Mouse (Mus musculus): ENCODE measurements around the gene Gab1. TPM values are rescaled to one million over a fixed set of nuclear protein-coding genes. Genes with fewer than 3 reads are reported as not detected.

Gene Gab1
- total RNA-seq (2021), result 10 to 100 TPM; 34.6 TPM
- long read RNA-seq, experiment 1, full-length matches to known transcripts, result 3 of 5 reads
- long read RNA-seq, experiment 1, partial matches to known transcripts, result 2 of 5 reads
- long read RNA-seq, experiment 1, other reads (novel, unspliced or antisense), result 0 of 5 reads
- long read RNA-seq, experiment 2, full-length matches to known transcripts, result 1 of 17 reads
- long read RNA-seq, experiment 2, partial matches to known transcripts, result 11 of 17 reads
- long read RNA-seq, experiment 2, other reads (novel, unspliced or antisense), result 5 of 17 reads

GRCm38 (mm10) chr8:80880196-80881106, at the start of gene Gab1:
Gab1 (minus strand) TSS chr8:80880519.
- DNase-seq (ENCODE audit: low spot score in 2 of 2), result peak; percentile 74 to 84

DNA sequence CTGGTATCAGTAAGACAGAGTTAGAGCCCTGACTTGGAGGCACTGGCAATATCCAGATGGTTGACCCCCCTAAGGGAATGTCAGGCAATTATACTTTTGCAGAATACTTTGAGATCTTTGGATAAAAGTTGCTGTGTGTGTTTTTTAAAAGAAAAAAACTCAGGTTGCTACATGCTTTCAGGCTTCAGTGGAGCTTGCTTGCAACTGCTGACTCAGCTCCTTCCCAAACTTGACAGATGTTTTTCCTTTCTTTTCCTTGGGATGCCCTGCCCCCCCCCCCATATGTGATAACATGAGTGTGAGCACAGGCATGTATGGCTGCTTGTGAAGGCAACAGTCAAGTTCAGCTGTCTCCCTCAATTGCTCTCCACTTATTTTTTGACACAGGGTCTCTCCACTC, 48.5 kb upstream of the Gab1 start:
- no peak for DNase-seq (ENCODE audit: low spot score in 2 of 2)

- DNase-seq (ENCODE audit: low spot score in 2 of 2), result no peak
Observed at GRCm38 (mm10) chr8:80923794-80924316, 43.5 kb upstream of the Gab1 start.

- peak in 1 of 2 experiments; percentile 18 for DNase-seq (ENCODE audit: low spot score in 2 of 2)
Observed at GRCm38 (mm10) chr8:80922642-80923041, 42.3 kb upstream of the Gab1 start.

- DNase-seq (ENCODE audit: low spot score in 2 of 2), result no peak
Observed at GRCm38 (mm10) chr8:80919130-80919529, 38.8 kb upstream of the Gab1 start.

DNA sequence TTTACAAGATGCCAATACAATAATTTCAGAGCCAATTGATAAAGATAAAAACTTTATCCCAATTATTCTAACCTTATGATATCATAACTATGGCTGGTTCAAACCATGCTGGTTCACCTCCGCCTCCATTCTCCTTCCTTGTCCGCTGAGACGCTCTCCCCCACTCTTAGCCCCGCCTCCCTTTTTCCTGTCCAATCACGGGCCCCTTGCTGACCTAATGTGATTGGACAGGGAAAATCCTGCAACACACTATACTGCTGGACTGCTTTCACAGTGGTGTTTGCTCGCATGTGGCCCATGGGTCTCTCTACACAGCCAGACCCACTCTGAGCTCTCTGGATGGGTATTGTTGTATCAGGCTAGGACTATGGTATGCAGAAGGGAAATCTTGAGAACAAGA, 38.2 kb upstream of the Gab1 start:
- DNase-seq (ENCODE audit: low spot score in 2 of 2), result no peak

DNA sequence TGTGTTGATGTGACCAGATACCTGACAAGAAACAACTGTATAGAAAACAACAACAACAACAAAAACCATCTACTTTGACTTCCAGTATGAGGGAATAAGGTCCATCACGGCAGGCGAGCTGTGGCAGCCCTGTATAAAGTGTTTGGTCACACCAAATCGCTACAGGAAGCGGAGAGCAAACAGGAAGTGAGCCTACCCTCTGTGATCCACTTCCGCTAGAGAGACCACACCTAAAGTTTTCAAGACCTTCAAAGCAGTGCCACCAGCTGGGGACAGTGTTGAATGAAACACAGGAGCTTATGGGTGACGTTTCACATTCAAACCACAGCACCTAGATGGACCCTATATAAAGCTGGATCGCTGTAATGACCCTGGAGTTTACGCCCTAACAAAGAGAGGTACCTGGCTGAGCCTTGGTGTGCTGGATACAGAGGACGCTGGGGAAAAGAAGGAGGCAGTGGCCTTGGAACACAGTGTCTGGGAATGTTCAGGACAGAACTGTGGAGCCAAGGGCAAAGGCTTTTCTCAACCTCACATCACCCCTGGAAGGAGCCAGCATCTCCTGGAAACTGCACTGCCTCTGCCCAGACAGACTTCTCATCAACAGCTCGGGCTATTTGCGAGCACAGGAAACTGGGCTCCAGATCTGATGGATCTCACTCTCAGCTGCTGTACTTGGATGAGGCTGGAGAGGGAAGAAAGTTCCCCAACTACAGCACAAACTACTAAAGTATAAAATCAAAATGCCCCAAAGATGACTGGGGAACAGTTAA, 36.3 kb upstream of the Gab1 start:
- DNase-seq (ENCODE audit: low spot score in 2 of 2), result no peak

DNA sequence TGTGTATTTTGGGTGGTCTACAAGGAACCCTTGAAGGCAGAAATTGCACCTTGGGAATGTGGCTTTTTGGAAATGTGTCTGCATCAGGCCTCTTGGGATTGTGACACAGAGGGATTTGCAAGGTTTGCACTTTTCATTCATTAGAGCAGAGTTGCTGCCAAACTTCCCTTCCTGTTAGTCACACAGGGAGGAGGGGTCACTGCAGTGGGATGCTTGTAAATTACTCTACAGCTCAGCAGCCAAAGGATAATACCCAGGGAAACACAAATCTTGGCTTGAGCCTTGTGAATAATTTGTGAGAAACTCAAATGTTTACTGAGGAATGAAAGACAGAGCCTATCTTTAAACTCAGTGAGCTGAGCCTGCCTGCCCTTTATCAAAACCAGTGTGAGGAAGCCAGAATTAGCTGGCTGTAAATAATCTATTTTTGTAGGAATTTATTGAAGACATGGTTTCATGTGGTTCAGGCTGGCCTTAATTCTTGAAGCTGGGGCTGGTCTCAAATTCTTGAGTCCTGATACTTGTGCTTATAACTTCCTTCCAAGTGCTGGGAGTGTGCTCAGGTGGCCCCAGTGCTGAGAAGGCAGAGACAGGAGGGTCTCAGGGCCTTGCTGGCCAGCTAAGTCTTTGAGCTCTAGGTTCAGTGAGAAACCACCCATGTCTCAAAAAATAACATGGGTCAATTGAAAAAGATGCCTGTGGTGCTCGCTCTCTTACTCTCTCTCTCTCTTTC, 32.9 kb upstream of the Gab1 start:
- DNase-seq (ENCODE audit: low spot score in 2 of 2), result no peak

- no peak for DNase-seq (ENCODE audit: low spot score in 2 of 2)
Observed at GRCm38 (mm10) chr8:80911400-80911799, 31.1 kb upstream of the Gab1 start.

DNA sequence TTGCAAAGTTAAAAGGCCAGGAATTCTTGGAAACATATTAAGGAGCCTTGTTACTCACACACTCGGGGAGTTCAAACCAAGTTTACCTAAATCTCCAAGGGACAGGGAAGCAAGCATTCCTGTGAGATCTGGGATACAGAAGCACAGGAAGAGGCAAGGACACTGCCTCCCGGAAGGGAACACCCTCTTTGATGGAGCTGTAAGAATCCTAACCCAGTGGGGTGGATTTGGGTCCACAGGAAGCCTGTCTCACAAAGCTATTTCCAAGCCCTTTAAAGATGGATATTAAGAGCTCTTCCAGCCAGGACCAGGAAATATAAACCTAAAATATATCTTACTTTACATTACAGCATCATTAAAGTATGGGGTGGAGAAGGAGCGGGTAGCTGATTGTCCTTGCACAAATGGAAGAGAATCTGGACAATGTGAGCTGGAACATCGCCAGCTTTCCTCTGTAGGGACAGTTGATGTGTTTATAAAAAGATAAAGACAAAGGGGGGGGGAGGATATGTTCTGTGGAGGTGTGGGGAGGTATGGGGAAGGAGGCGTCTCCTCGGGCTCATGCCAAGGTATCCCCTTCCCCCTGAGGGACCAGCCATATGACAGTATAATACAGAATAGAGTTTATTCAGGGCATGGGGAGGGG, 28.1 kb upstream of the Gab1 start:
- no peak for DNase-seq (ENCODE audit: low spot score in 2 of 2)

GRCm38 (mm10) chr8:80902354-80902753, 22.0 kb upstream of the Gab1 start:
- no peak for DNase-seq (ENCODE audit: low spot score in 2 of 2)

- DNase-seq (ENCODE audit: low spot score in 2 of 2), result no peak
Observed at GRCm38 (mm10) chr8:80899364-80899763, 19.0 kb upstream of the Gab1 start.

GRCm38 (mm10) chr8:80896026-80896425, 15.7 kb upstream of the Gab1 start:
- DNase-seq (ENCODE audit: low spot score in 2 of 2), result no peak

GRCm38 (mm10) chr8:80895397-80895796, 15.1 kb upstream of the Gab1 start:
- DNase-seq (ENCODE audit: low spot score in 2 of 2), result no peak

DNA sequence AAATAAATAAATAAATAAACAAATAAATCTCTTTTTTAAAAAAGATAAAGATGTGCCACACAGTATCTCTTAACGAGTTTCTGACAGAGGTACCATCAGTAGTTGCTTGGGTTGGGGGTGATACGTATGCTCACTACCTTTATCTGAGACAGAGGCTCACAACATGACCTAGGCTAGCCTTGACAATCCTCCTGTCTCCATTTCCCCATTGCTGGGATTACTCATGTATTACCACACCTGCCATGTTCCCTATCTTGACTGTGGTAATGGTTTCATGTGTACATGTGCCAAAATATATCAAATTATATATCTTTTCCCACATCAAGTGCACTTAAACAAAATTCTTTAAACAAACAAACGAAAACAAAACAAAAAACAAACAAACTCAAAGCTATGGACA, 14.2 kb upstream of the Gab1 start:
- DNase-seq (ENCODE audit: low spot score in 2 of 2), result no peak

DNA sequence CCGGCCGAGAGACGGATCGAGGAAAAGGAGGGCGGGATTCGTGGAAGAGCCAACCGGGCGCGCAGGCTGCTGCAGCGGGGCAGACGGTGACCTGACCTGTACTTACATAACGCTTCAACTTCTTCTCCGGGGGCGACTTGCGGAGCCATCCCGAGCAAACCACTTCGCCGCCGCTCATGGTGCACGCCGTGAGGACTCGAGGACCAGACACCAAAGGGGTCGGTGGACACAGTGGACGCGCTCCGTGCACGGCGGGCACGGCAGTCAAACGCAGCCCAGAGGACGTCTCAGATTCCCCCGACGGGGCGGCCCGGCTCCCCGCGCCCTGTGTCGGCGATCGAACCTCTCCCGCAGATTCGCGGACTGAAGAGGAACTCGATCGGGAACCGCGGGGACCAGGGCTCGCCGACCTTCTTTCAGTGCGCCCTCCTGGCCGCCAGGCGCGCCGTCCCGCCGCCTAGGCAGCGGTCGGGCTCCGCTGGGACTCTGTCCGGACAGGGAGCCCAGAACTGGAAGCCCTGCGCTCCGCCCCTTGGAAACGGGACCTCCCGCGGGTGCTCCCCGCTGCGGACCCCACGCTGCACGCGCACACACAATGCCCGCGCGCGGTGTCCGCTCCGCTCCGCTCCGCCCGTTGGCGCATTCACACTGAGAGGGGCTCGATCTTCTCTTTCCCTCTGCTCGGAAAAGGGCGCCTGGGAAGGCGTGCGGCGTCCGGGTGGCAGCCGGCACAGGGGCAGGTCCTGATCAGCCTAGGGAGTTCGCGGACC, 708 bp downstream of the Gab1 start:
- DNase-seq (ENCODE audit: low spot score in 2 of 2), result peak; percentile 59 to 60

GRCm38 (mm10) chr8:80878801-80879425, 1.4 kb downstream of the Gab1 start:
- peak; percentile 41 to 46 for DNase-seq (ENCODE audit: low spot score in 2 of 2)

DNA sequence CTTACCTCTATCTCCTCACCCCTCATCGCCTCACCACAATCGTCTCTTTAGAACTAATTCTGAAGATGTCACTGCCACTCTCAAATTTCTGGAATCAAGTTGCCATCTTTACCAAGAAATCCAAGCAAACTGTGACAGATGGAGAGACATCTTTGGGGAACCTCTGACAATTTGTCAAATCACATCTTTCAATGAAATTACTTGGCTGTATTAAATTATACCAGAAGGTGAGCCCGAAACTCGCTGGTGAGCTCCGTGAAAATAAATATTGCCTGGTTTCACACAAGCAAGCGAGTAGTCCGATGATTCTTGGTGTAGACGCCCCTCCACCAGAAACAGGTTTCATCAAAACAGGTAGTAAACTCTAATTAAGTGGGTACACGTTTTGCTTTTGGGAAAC, 2.2 kb downstream of the Gab1 start:
- no peak for DNase-seq (ENCODE audit: low spot score in 2 of 2)

GRCm38 (mm10) chr8:80875537-80875936, 4.8 kb downstream of the Gab1 start:
- no peak for DNase-seq (ENCODE audit: low spot score in 2 of 2)

Measured in adrenal gland, postnatal 4 days (tissue).